Mouse (Mus musculus): Measurements from ENCODE around the gene Ulk4. TPM values are rescaled to one million over a fixed set of nuclear protein-coding genes. Genes with fewer than 3 reads are reported as not detected.

The Ulk4 gene
- polyA plus RNA-seq, 1 experiment from 2014 or later, result 75.9 TPM

DNA sequence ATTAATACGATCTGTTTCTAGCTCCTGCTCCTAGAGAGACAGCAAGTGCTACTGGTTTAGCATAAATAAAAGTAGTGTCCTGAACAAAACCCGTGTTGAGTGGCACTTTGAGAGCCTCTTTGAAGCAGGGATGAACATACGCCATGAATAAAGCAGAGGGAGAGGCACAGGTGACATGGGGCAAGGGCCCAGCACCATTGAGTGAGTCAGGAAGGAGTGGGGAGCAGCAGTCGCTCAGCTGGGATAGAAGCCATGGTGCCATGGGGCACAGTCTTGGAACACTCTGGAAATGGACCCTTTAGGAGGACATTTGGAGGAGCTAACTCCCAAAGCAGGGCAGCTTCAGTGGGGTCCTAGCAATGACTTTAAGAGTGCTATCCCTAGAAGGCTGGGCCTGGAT is 238.6 kb downstream of the Ulk4 start:
- no peaks in the 10 kb centered on the region for H3K27me3 ChIP-seq
- H3K9ac ChIP-seq, result no peak overlapping the region
- H3K36me3 ChIP-seq, result no peaks in the 10 kb centered on the region
- WGBS, result 46% methylated on average over 4 of the region's 4 CpGs
- H3K4me1 ChIP-seq (replicated peaks), result peaks cover 35% of the 10 kb centered on the region
- H3K27ac ChIP-seq (replicated peaks), result peak overlapping the region; percentile 73
- H3K9me3 ChIP-seq, result no peaks in the 10 kb centered on the region
- no peak overlapping the region for H3K4me3 ChIP-seq
- H3K4me2 ChIP-seq, result no peak overlapping the region
- peak; percentile 38; the same call in 1 of the 2 replicates for ATAC-seq (ENCODE audit: low FRiP score, low read depth)

DNA sequence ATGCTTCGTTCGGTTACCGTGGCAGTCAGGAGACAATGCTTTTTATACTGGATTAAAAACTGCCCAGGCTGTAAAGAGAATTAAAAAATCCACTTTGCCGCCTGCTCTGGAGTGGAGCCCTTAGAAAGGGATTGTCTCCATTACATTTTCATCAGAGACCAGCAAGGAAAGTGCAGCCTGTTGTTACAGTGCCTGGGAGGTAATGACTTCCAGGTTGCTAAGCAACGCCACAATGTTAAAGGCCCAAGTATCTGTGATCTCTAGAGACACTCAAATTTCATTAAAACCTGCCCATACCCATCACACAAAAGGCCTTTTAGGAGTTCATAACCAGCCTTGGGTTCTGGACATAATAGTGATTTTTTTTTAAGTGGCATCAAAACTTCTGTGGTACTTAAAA is 239.0 kb downstream of the Ulk4 start:
- peak overlapping the region; percentile 73 for H3K27ac ChIP-seq (replicated peaks)
- no peaks in the 10 kb centered on the region for H3K36me3 ChIP-seq
- no peak overlapping the region for H3K4me2 ChIP-seq
- ATAC-seq (ENCODE audit: low FRiP score, low read depth), result peak; percentile 86
- peaks cover 35% of the 10 kb centered on the region for H3K4me1 ChIP-seq (replicated peaks)
- no peak overlapping the region for H3K9ac ChIP-seq
- 21% methylated on average over 5 of the region's 5 CpGs for WGBS
- no peaks in the 10 kb centered on the region for H3K9me3 ChIP-seq
- no peak overlapping the region for H3K4me3 ChIP-seq
- H3K27me3 ChIP-seq, result no peaks in the 10 kb centered on the region

DNA sequence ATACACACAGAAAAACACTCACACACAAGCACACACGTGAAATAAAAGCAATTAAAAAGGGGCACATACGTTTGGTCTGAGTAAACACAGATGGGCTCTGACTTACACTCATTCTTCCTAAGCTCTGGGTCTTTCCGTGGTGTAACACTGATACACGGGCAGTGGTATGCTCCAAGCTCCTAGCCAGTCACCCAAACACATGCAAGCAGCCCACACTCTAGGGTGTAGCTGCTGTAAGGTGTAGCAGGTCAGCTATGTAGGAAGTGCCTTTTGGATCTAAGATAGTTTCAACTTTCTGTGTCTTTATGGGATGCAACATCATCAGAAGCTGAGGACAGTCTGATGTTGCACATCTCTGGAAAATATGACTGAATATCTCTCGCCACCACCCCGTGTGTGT is 241.7 kb downstream of the Ulk4 start:
- H3K27ac ChIP-seq (replicated peaks), result no peak overlapping the region
- 83% methylated on average over 6 of the region's 6 CpGs for WGBS
- H3K36me3 ChIP-seq, result no peaks in the 10 kb centered on the region
- no peak for ATAC-seq (ENCODE audit: low FRiP score, low read depth)
- no peaks in the 10 kb centered on the region for H3K27me3 ChIP-seq
- H3K9me3 ChIP-seq, result no peaks in the 10 kb centered on the region
- H3K4me1 ChIP-seq (replicated peaks), result peaks cover 37% of the 10 kb centered on the region
- H3K4me3 ChIP-seq, result no peak overlapping the region
- H3K4me2 ChIP-seq, result no peak overlapping the region
- no peak overlapping the region for H3K9ac ChIP-seq

DNA sequence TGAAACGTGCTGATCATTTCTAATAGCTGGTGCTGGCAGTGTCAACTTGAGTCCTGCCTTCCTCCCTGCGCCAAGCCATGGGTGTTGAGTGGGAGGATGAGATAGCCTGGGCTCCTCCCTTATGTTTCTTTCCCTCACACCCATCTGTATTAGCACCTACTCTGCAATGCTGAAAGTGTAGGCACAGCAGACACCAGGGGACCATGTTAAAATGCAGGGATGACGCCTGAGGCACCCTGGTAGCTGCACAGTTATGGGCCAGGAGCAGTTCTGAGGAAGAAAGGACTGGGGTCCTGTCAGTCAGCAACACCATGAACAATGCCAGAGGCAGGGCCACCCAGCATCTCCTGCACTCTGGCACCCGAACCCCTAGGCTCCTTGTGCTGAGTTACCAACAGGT is 243.4 kb downstream of the Ulk4 start:
- H3K4me1 ChIP-seq (replicated peaks), result peaks cover 26% of the 10 kb centered on the region

DNA sequence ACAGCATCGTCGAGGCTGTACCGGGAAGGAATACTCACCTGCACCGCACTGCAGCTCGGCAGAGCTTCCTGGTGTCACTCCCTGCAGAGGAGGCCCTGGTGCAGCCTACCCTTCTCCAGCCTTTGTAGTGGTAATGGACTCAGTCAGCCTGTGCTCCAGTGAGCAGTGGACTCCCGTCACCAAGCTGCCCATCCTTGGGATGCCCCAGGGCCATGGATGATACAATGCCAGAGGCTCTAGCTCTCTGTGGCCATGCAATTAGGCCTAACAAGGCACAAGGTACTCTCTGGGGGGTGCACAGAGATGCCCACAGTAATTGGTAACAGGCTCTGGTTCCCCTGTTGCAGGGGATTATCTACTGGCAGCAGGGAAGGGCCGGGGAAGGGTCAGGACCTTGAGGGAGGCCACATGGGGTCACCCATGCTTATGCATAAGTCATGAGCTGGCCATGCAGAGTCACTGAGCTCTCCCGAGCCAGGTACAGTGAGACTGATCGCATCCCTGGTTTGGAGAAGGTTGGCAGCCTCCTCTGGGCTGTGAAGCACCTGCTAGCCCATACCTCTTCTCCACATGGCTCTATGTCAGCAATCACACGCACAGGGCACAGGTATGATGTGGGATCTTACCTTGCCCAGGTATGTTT is 244.6 kb downstream of the Ulk4 start:
- Histone ChIP-seq H3K27me3 (no peaks in the 10 kb centered on the region), H3K4me2 (no peak overlapping the region), H3K4me1 (replicated peaks) (peaks cover 15% of the 10 kb centered on the region), H3K36me3 (no peaks in the 10 kb centered on the region), H3K9me3 (no peaks in the 10 kb centered on the region), H3K27ac (replicated peaks) (no peak overlapping the region), H3K4me3 (no peak overlapping the region), H3K9ac (no peak overlapping the region)
- ATAC-seq (ENCODE audit: low FRiP score, low read depth), result 0 out of 2 replicates have a peak, but pooled peaks have one; percentile 38
- WGBS, result 49% methylated on average over 10 of the region's 10 CpGs

More for the DNA sequence above, 243.4 kb downstream of the Ulk4 start:
- no peak overlapping the region for H3K9ac ChIP-seq
- no peaks in the 10 kb centered on the region for H3K9me3 ChIP-seq
- no peak overlapping the region for H3K27ac ChIP-seq (replicated peaks)
- H3K36me3 ChIP-seq, result no peaks in the 10 kb centered on the region
- H3K4me2 ChIP-seq, result no peak overlapping the region
- no peaks in the 10 kb centered on the region for H3K27me3 ChIP-seq
- no peak overlapping the region for H3K4me3 ChIP-seq
- 84% methylated on average over 4 of the region's 4 CpGs for WGBS
- ATAC-seq (ENCODE audit: low FRiP score, low read depth), result no peak

DNA sequence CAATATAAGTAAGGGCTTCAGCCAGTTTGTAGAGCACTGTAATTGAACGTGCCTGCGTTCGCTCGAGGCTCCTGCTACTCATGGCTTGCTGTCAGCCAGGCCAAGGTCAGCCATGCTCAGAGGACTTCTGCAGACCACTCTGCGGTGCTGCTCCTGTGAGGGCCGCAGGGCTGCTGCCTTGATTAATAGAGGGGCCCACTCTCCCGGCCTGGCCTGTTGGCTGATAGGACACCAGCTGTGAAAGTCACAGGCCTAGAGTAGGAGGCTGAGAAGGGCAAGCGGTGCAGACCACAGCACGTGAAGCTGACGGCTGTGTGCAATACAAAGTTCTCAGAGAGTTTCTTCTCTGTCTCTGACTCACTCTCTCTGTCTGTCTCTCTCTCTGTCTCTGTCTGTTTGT is 246.0 kb downstream of the Ulk4 start:
- no peaks in the 10 kb centered on the region for H3K9me3 ChIP-seq
- no peaks in the 10 kb centered on the region for H3K36me3 ChIP-seq
- no peak overlapping the region for H3K4me3 ChIP-seq
- no peak overlapping the region for H3K27ac ChIP-seq (replicated peaks)
- WGBS, result 43% methylated on average over 10 of the region's 10 CpGs
- no peak overlapping the region for H3K9ac ChIP-seq
- no peak overlapping the region for H3K4me2 ChIP-seq
- no peak for ATAC-seq (ENCODE audit: low FRiP score, low read depth)
- no peaks in the 10 kb centered on the region for H3K27me3 ChIP-seq
- H3K4me1 ChIP-seq (replicated peaks), result 0 out of 2 replicates have a peak, but pooled peaks cover 3% of the 10 kb centered on the region

DNA sequence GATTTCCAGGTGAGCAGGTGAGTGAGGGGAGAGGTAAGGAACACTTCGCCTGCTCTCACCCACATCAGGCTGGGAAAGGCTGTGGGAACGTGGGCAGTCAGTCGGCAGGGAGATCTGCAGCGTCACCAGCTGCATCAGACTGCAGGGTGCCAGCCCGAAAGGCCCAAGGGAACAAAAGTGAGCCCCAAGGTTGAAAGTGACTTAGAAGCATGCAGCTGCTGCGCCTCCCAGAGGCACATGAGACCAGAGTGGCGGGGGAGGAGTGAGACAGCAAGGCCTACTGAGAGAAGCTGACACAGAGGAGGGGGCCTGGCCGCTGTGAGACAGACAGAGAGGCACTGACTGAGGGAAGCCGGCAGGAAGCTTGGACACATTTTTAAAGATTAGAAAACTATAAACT is 247.2 kb downstream of the Ulk4 start:
- Histone ChIP-seq H3K4me2 (no peak overlapping the region), H3K9ac (no peak overlapping the region), H3K4me3 (no peak overlapping the region), H3K4me1 (replicated peaks) (0 out of 2 replicates have a peak, but pooled peaks cover 3% of the 10 kb centered on the region), H3K27ac (replicated peaks) (no peak overlapping the region), H3K27me3 (no peaks in the 10 kb centered on the region), H3K9me3 (no peaks in the 10 kb centered on the region), H3K36me3 (no peaks in the 10 kb centered on the region)
- ATAC-seq (ENCODE audit: low FRiP score, low read depth), result no peak
- 36% methylated on average over 9 of the region's 9 CpGs for WGBS

DNA sequence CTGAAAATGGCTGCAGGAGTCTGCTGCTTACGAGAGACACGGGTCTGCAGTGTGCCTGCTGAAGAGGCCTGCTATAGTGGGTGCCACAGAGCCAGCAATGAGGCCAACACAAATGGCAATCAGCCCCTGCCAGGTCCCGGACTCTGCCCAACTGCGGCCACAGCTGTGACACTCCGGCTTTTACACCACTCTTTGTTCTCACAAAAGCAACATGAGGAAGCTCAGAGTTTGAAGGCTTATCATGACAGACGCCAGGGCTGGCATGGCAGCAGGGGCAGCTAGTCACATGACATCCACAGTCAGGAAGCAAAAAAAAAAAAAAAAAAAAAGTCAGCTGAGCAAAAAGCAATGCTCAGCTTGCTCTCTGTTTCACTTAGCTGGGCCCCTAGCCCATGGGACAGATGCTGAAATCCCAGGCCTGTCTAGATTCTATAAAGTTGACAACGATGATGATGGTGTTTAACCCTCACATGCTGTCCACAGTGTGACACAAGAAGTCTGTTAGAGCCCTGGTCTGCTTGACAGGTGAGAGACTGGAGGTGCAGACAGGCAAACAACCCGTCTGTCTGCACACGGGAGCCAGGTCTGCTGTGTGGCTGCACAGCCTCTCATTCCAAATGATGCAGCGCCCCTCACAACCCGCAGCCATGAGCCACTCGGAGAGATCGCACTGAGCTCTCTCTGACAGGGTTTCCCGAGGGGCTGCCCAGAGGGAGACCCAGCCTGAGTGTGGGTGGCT is 253.3 kb downstream of the Ulk4 start:
- 76% methylated on average over 14 of the region's 14 CpGs for WGBS
- Histone ChIP-seq H3K9me3 (no peaks in the 10 kb centered on the region), H3K27ac (replicated peaks) (0 out of 2 replicates have a peak overlapping the region, but pooled peaks have one; percentile 37), H3K9ac (no peak overlapping the region), H3K4me2 (no peak overlapping the region), H3K4me1 (replicated peaks) (no peaks in the 10 kb centered on the region), H3K27me3 (no peaks in the 10 kb centered on the region), H3K36me3 (no peaks in the 10 kb centered on the region), H3K4me3 (no peak overlapping the region)
- peak; percentile 61; the same call in 1 of the 2 replicates for ATAC-seq (ENCODE audit: low FRiP score, low read depth)

DNA sequence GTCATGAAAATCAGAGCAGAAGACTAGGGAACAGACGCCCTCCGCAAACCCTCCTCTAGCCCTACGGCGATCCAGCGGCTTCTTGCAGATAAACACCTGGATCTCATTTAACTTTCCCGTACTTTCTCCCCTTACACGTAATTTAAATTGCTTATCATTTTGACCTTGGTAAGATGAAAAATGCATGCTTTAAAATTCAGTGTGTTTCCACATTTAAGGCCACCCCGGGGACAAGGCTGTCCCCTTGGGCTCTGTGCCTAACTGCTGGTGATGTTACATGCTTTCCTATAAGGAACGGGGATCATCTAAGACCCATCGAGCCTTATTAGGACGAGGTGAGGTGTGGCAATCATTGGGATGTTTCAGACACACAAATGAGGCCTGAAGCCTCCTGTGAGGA is 256.6 kb downstream of the Ulk4 start:
- ATAC-seq (ENCODE audit: low FRiP score, low read depth), result no peak
- no peaks in the 10 kb centered on the region for H3K9me3 ChIP-seq
- H3K27ac ChIP-seq (replicated peaks), result no peak overlapping the region
- no peak overlapping the region for H3K4me2 ChIP-seq
- H3K36me3 ChIP-seq, result no peaks in the 10 kb centered on the region
- H3K9ac ChIP-seq, result no peak overlapping the region
- no peak overlapping the region for H3K4me3 ChIP-seq
- no peaks in the 10 kb centered on the region for H3K27me3 ChIP-seq
- WGBS, result 68% methylated on average over 11 of the region's 11 CpGs
- no peaks in the 10 kb centered on the region for H3K4me1 ChIP-seq (replicated peaks)

DNA sequence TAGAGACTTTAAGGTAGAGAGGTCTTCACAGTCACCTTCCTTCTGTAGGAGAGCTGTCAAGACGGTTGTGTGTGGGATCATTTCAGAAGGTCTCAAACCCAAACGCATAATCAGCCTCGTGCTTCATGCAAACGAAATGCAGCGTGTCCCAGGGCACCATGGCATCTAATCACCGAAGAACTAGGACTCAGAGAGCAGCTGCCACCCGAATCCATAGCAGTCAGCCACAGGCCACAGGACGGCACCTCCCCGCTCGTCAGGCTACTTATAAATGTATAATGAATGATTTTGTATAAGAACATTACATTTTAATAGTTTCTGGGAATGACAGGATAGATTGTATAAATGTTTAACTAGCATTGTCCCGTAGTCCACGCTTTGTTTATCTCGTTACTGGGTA is 257.1 kb downstream of the Ulk4 start:
- no peaks in the 10 kb centered on the region for H3K36me3 ChIP-seq
- H3K9ac ChIP-seq, result no peak overlapping the region
- H3K4me3 ChIP-seq, result no peak overlapping the region
- ATAC-seq (ENCODE audit: low FRiP score, low read depth), result no peak
- H3K9me3 ChIP-seq, result no peaks in the 10 kb centered on the region
- H3K27ac ChIP-seq (replicated peaks), result no peak overlapping the region
- H3K27me3 ChIP-seq, result no peaks in the 10 kb centered on the region
- WGBS, result 54% methylated on average over 13 of the region's 13 CpGs
- no peak overlapping the region for H3K4me2 ChIP-seq
- H3K4me1 ChIP-seq (replicated peaks), result no peaks in the 10 kb centered on the region

DNA sequence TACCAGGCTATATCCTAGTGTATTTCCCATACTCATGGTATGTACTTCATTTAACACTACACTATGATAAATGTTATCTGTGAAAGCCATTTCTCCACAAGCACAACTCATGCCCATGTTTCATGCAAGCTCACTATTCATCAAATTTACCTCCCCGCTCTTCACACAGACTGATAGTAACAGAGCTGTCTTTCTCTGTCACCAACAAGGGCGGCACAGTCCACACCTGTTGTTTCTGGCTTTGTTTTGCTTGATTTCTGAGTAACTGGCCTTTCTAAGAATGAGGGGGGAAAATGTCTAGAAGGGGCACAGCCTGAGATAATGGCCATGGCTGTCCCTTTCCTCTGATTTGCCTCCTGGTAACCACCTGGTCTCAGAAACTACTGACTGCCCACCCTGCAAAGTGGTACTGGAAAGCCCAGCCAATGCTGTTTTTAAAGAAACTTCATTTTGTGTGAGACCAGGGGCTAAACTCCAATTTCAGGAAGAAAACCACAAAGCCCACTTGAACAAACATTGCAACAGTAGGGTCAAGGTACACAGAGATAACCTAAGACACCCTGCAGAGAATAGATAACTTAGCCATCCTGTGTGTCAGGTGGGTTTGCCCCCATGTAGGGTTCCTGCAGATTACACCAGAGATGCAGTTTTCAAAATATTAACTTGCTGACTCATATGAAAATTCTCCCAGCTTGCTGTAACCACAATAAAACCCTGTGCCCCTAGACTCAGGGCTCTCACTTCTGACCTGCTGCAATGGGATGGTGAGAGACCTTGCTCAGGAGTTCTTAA is 258.3 kb downstream of the Ulk4 start:
- H3K9ac ChIP-seq, result no peak overlapping the region
- no peak overlapping the region for H3K27ac ChIP-seq (replicated peaks)
- no peaks in the 10 kb centered on the region for H3K36me3 ChIP-seq
- no peak for ATAC-seq (ENCODE audit: low FRiP score, low read depth)
- no peak overlapping the region for H3K4me3 ChIP-seq
- no peaks in the 10 kb centered on the region for H3K4me1 ChIP-seq (replicated peaks)
- no peaks in the 10 kb centered on the region for H3K9me3 ChIP-seq
- no peak overlapping the region for H3K4me2 ChIP-seq
- no peaks in the 10 kb centered on the region for H3K27me3 ChIP-seq
- whole genome bisulfite sequencing, result 91% methylated on average over 2 of the region's 2 CpGs
